Mouse (Mus musculus) bone marrow macrophage, adult 2 months (primary cell): ENCODE measurements around the gene Cx3cl1.

Experiments used
- CTCF ChIP-seq: IDR thresholded peaks from 2 replicates; pipeline ENCODE4 v1.5.1; 2012; ENCODE audit warnings: low read depth, mild to moderate bottlenecking, low read length, moderate library complexity
- POLR2A ChIP-seq: IDR thresholded peaks from 2 replicates; pipeline ENCODE4 v1.6.1; 2012; ENCODE audit warnings: mild to moderate bottlenecking, low read depth, low read length, borderline replicate concordance

GRCm38 (mm10) chr8:94794782-94795181, 23.0 kb downstream of the Cx3cl1 start:
- no peak for TF ChIP-seq CTCF
- no peak for TF ChIP-seq POLR2A
